Mouse (Mus musculus) heart, embryonic 11.5 days (tissue): ENCODE measurements around the gene Smpdl3b. TPM values are rescaled to one million over a fixed set of nuclear protein-coding genes. Genes with fewer than 3 reads are reported as not detected.
"Not testable (repeated sequence)": the region's sequence is repeated elsewhere in the genome, so short reads cannot be mapped to it uniquely, and the experiment has no call there.

Source experiments
- ATAC-seq: fragments of 200-750 bp; cut with Nextera tagmentation; replicated peaks from 2 replicates; pipeline ENCODE4 v1.8.0; 2017; ENCODE audit warnings: moderate library complexity; ENCODE audit not compliant: insufficient number of reproducible peaks, low FRiP score, low TSS enrichment
- H3K27ac ChIP-seq: fragments of 300-500 bp; sonication (generic); 2 replicates; pipeline ENCODE4 v1.5.1; 2014; ENCODE audit warnings: mild to moderate bottlenecking, low read depth, low read length
- H3K27me3 ChIP-seq: fragments of 300-500 bp; sonication (generic); 2 replicates; pipeline ENCODE4 v1.6.1; 2014; ENCODE audit warnings: mild to moderate bottlenecking, low read length, mixed read lengths; ENCODE audit not compliant: control insufficient read depth, insufficient read depth
- H3K36me3 ChIP-seq: fragments of 300-500 bp; sonication (generic); 2 replicates; pipeline ENCODE4 v1.6.1; 2014; ENCODE audit warnings: mild to moderate bottlenecking, low read length, moderate library complexity, mixed read lengths; ENCODE audit not compliant: control insufficient read depth, insufficient read depth
- H3K4me1 ChIP-seq: fragments of 300-500 bp; sonication (generic); 2 replicates; pipeline ENCODE4 v1.6.1; 2014; ENCODE audit warnings: low read length; ENCODE audit not compliant: control insufficient read depth, insufficient read depth
- H3K4me2 ChIP-seq: fragments of 300-500 bp; sonication (generic); 2 replicates; pipeline ENCODE4 v1.6.1; 2014; ENCODE audit warnings: mild to moderate bottlenecking, moderate library complexity
- H3K4me3 ChIP-seq: fragments of 300-500 bp; sonication (generic); 2 replicates; pipeline ENCODE4 v1.5.1; 2014; ENCODE audit warnings: low read depth, low read length
- H3K9ac ChIP-seq: fragments of 300-500 bp; sonication (generic); 2 replicates; pipeline ENCODE4 v1.6.1; 2014; ENCODE audit warnings: mild to moderate bottlenecking, low read depth, low read length, moderate library complexity
- H3K9me3 ChIP-seq: fragments of 300-500 bp; sonication (generic); replicated peaks from 2 replicates; pipeline ENCODE4 v1.6.1; 2016; ENCODE audit warnings: low read length; ENCODE audit not compliant: control insufficient read depth
- WGBS: fragments of 180-500 bp; shearing (Covaris S2); extraction: QIAGEN DNeasy Blood & Tissue Kit; methylation state at CpG from one replicate; pipeline ENCODE4 v1.1.7; 2014; ENCODE audit not compliant: insufficient replicate concordance; 5-methylcytosine and 5-hydroxymethylcytosine counted together
- polyA plus RNA-seq: library from polyadenylated mRNA; unstranded; fragments of >200 nt; fragmentation: Nextera tagmentation; extraction: Ambion mirVana; gene quantifications from 2 replicates; pipeline ENCODE4 v1.2.1, GENCODE M21; 2014

The Smpdl3b gene
- polyA plus RNA-seq, 1 experiment from 2014 or later = 6.3 TPM

GRCm38 (mm10) chr4:132801176-132802077 lies 44.4 kb upstream of the Smpdl3b start:
- 81% methylated on average over 18 of the region's 18 CpGs for WGBS
- Histone ChIP-seq H3K4me1 (no peaks in the 10 kb centered on the region), H3K9me3 (no peaks in the 10 kb centered on the region), H3K9ac (no peak overlapping the region), H3K4me2 (no peak overlapping the region), H3K4me3 (no peak overlapping the region), H3K36me3 (no peaks in the 10 kb centered on the region), H3K27me3 (0 out of 2 replicates have a peak, but pooled peaks cover 3% of the 10 kb centered on the region), H3K27ac (no peak overlapping the region)
- no peak for ATAC-seq

DNA sequence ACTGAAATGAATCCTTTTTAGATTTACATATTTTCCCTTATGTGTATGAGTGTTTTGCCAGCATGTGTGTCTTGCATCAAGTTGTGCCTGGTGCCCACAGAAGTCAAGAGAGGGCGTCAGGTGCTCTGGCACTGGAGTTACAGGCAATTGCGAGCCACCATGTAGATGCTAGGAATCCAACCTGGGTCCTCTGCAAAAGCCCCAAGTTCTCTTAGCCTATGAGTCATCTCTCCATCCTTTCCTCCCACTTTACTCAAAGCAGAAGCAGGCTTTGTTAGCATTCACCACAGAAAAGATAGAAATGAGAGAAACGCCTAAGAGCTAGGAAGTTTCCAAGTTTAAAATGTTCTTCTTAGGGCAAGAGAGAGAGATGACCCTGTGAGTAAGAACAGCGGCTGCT lies 42.8 kb upstream of the Smpdl3b start:
- Histone ChIP-seq H3K9ac (no peak overlapping the region), H3K36me3 (no peaks in the 10 kb centered on the region), H3K4me2 (no peak overlapping the region), H3K27ac (no peak overlapping the region), H3K9me3 (no peaks in the 10 kb centered on the region), H3K4me1 (0 out of 2 replicates have a peak, but pooled peaks cover 4% of the 10 kb centered on the region), H3K27me3 (peaks cover 15% of the 10 kb centered on the region), H3K4me3 (no peak overlapping the region)
- 79% methylated on average over 4 of the region's 4 CpGs for WGBS
- no peak for ATAC-seq

DNA sequence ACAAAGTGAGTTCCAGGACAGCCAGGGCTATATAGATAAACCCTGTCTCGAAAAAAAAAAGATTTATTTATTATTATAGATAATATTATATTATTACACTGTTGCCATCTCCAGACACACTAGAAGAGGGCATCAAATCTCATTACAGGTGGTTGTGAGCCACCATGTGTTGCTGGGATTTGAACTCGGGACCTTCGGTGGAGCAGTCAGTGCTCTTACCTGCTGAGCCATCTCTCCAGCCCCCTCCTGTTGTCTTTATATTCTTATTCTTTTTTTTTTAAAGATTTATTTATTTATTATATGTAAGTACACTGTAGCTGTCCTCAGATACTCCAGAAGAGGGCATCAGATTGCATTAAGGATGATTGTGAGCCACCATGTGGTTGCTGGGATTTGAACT lies 41.6 kb upstream of the Smpdl3b start:
- not testable (repeated sequence) for H3K9ac ChIP-seq, H3K4me3 ChIP-seq, H3K36me3 ChIP-seq, H3K4me2 ChIP-seq, ATAC-seq, H3K4me1 ChIP-seq, H3K27ac ChIP-seq, H3K9me3 ChIP-seq
- 82% methylated on average over 3 of the region's 3 CpGs for WGBS
- H3K27me3 ChIP-seq = peaks cover 26% of the 10 kb centered on the region

DNA sequence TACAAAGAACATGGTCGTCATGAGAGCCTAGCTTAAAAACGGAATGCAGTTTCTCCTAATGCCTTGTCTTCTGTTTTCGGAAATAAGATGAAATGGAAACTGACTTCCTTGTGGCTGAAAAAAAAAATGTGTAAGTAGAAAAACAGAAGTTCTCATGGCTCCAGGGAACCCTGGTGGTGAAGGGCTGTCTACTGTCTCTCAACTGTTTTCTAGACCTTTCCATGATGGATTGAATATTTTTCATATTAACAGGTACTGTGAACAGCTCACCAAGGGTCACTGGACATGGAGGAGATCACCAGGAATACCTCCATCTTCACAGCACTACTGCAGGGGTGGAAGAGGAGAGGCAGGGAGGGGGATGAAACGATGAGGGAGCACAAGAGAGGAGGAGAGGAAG lies 41.0 kb upstream of the Smpdl3b start:
- H3K36me3 ChIP-seq = no peaks in the 10 kb centered on the region
- H3K4me1 ChIP-seq = 0 out of 2 replicates have a peak, but pooled peaks cover 4% of the 10 kb centered on the region
- ATAC-seq = no peak
- H3K9ac ChIP-seq = no peak overlapping the region
- peaks cover 26% of the 10 kb centered on the region for H3K27me3 ChIP-seq
- no peak overlapping the region for H3K4me3 ChIP-seq
- H3K9me3 ChIP-seq = no peaks in the 10 kb centered on the region
- 65% methylated on average over 4 of the region's 4 CpGs for WGBS
- no peak overlapping the region for H3K27ac ChIP-seq
- H3K4me2 ChIP-seq = no peak overlapping the region

GRCm38 (mm10) chr4:132797461-132797860 lies 40.4 kb upstream of the Smpdl3b start:
- Histone ChIP-seq H3K9me3 (no peaks in the 10 kb centered on the region), H3K4me1 (0 out of 2 replicates have a peak, but pooled peaks cover 4% of the 10 kb centered on the region), H3K27ac (no peak overlapping the region), H3K9ac (no peak overlapping the region), H3K27me3 (peaks cover 26% of the 10 kb centered on the region), H3K4me2 (no peak overlapping the region), H3K36me3 (no peaks in the 10 kb centered on the region), H3K4me3 (no peak overlapping the region)
- ATAC-seq = no peak
- 66% methylated on average over 1 of the region's 1 CpGs for WGBS

DNA sequence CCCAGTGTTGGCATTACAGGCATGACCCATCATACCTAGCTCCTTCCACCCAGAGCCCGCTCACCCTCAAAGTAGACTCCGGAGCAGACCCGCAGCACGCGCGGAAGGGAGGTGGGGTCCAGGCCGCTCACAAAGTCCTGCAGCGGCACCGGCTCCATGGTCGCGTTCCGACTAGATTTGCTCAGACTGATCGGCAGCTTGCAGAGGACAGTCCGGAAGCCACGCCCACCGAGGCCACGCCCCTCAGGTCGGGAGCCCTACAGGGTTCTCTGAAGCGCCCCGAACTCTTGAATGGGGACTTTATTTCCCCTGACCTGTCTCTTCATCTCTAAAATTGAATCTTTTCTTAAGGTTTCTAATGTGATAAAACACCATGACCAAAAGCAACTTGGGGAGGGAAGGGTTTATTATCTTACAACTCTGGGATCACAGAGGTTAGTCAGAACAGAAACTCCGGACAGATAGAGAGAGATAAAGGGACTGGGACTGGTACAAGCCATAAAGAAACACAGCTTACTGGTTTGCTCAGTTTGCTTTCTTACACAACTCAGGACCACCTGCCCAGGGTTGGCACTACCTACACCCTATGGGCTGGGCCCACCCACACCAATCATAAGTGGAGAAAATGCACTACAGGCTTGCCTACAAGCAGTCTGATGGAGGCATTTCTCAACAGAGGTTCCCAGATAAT lies 39.3 kb upstream of the Smpdl3b start, which contains the start of gene Themis2:
Gene Themis2, minus strand, starts transcription at position 192 of the 691 bp plus-strand sequence.
- Histone ChIP-seq H3K36me3 (no peaks in the 10 kb centered on the region), H3K9me3 (no peaks in the 10 kb centered on the region), H3K4me2 (peak within 1 kb of the TSS; percentile 75), H3K4me1 (0 out of 2 replicates have a peak, but pooled peaks cover 4% of the 10 kb centered on the region), H3K27ac (no peak within 1 kb of the TSS), H3K4me3 (peak within 1 kb of the TSS; percentile 39), H3K9ac (peak within 1 kb of the TSS; percentile 44; the same call in 1 of the 2 replicates), H3K27me3 (peaks cover 26% of the 10 kb centered on the region)
- ATAC-seq = no peak
- 2% methylated on average over 21 of the region's 21 CpGs for WGBS

- Histone ChIP-seq H3K4me2 (no peak overlapping the region), H3K9ac (no peak overlapping the region), H3K27me3 (peaks cover 26% of the 10 kb centered on the region), H3K4me1 (0 out of 2 replicates have a peak, but pooled peaks cover 4% of the 10 kb centered on the region), H3K9me3 (no peaks in the 10 kb centered on the region), H3K4me3 (no peak overlapping the region), H3K36me3 (no peaks in the 10 kb centered on the region), H3K27ac (no peak overlapping the region)
- 45% methylated on average over 7 of the region's 7 CpGs for WGBS
- ATAC-seq = no peak
Measured at GRCm38 (mm10) chr4:132795171-132795570, 38.1 kb upstream of the Smpdl3b start.

DNA sequence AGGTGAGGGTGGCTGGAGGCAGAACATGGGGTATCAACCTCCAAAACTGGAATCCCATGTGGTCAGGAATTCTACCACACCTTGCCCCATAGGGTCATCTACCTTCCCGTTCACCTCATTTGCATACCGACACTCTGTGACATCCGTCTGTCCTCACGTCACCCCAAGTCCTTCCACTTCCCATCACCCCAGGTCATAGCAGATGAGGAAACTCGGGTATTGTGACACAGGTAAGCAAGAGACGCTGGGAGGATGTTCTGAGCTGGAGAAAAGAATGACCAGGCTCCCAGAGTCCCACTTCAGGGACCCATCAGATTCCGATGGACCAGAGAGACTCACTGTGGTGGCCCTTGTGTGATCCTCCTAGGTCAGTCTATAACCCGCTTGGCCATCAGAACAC lies 37.7 kb upstream of the Smpdl3b start:
- peaks cover 26% of the 10 kb centered on the region for H3K27me3 ChIP-seq
- ATAC-seq = no peak
- H3K9me3 ChIP-seq = no peaks in the 10 kb centered on the region
- no peak overlapping the region for H3K4me2 ChIP-seq
- H3K4me1 ChIP-seq = 0 out of 2 replicates have a peak, but pooled peaks cover 4% of the 10 kb centered on the region
- 69% methylated on average over 8 of the region's 8 CpGs for WGBS
- no peak overlapping the region for H3K27ac ChIP-seq
- no peak overlapping the region for H3K4me3 ChIP-seq
- no peaks in the 10 kb centered on the region for H3K36me3 ChIP-seq
- no peak overlapping the region for H3K9ac ChIP-seq
